Mouse (Mus musculus): ENCODE measurements around the gene Trim5. TPM values are rescaled to one million over a fixed set of nuclear protein-coding genes. Genes with fewer than 3 reads are reported as not detected.

Trim5 gene
- polyA plus RNA-seq, 1 experiment from 2014 or later = 0.30 TPM

DNA sequence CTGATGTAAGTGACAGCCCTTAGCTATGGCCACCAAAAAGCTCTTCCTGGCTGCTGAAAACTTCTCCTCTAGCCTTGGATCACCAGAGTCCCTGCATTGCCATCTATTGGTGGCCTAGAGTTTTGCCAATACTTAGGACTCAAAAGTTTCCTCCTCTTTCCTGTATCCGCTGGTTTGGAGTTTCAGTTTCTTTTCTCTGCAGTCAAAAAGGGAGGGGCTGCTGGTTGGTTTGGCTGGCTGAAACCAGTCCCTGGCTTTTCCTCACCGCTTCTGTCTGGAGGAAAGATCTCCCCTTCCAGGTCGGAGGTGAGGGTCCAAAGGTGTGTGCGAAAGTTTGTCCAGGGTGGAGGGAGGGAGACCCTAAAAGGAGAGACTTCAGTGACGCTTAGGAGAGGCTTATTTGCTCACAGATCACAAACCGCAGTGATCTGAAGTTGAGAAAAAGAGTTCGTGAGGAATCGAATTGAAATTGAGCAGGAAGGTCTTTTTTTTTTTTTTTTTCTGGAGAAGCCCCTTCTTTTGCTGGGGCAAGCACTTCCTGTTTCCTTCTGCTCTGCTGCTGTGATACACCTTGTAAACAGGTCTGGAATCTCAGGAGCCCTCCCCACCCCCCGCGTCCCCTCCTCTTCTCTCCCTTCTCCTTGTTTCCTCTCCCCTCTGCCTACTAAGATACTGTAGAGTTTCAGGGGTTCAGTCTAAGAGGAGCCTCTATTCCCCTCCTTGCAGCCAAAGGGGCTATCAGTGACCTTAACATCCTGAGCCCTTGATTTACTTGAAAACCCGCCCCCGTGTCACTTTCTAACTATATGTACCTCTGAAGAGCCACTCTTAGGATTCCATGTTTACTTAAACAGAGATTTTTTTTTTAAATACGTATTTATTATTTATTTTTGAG is 43.4 kb downstream of the Trim5 start, which contains the start of gene Trim34a:
Gene Trim34a, plus strand, starts transcription at position 171 of the 895 bp plus-strand sequence.
- ATAC-seq (replicated peaks) = peak; percentile 56
- WGBS = 11% methylated on average over 13 of the region's 13 CpGs
- Histone ChIP-seq H3K9me3 (no peaks in the 10 kb centered on the region), H3K4me1 (no peaks in the 10 kb centered on the region), H3K4me2 (peak within 1 kb of the TSS; percentile 33), H3K27ac (no peak within 1 kb of the TSS), H3K36me3 (replicated peaks) (no peaks in the 10 kb centered on the region), H3K9ac (no peak within 1 kb of the TSS; the same call in 1 of the 2 replicates), H3K4me3 (peak within 1 kb of the TSS; percentile 27), H3K27me3 (replicated peaks) (no peaks in the 10 kb centered on the region)

- H3K9ac ChIP-seq = no peak overlapping the region
- WGBS = 57% methylated on average over 1 of the region's 1 CpGs
- H3K4me3 ChIP-seq = no peak overlapping the region
- ATAC-seq (replicated peaks) = no peak
- no peak overlapping the region for H3K27ac ChIP-seq
- H3K4me2 ChIP-seq = no peak overlapping the region
- H3K27me3 ChIP-seq (replicated peaks) = no peaks in the 10 kb centered on the region
- H3K9me3 ChIP-seq = no peaks in the 10 kb centered on the region
- H3K36me3 ChIP-seq (replicated peaks) = no peaks in the 10 kb centered on the region
- no peaks in the 10 kb centered on the region for H3K4me1 ChIP-seq
Observed at GRCm38 (mm10) chr7:104243616-104244015, 44.3 kb downstream of the Trim5 start.

GRCm38 (mm10) chr7:104240857-104241256 is 47.0 kb downstream of the Trim5 start:
- Histone ChIP-seq H3K4me2 (no peak overlapping the region), H3K27me3 (replicated peaks) (no peaks in the 10 kb centered on the region), H3K4me3 (no peak overlapping the region), H3K9ac (no peak overlapping the region), H3K9me3 (no peaks in the 10 kb centered on the region), H3K36me3 (replicated peaks) (no peaks in the 10 kb centered on the region), H3K4me1 (no peaks in the 10 kb centered on the region), H3K27ac (no peak overlapping the region)
- ATAC-seq (replicated peaks) = no peak

GRCm38 (mm10) chr7:104231203-104231602 is 56.7 kb downstream of the Trim5 start:
- Histone ChIP-seq H3K4me3 (no peak overlapping the region), H3K9ac (no peak overlapping the region), H3K9me3 (no peaks in the 10 kb centered on the region), H3K36me3 (replicated peaks) (no peaks in the 10 kb centered on the region), H3K4me2 (no peak overlapping the region), H3K27ac (no peak overlapping the region), H3K4me1 (no peaks in the 10 kb centered on the region), H3K27me3 (replicated peaks) (no peaks in the 10 kb centered on the region)
- 41% methylated on average over 2 of the region's 2 CpGs for WGBS
- ATAC-seq (replicated peaks) = no peak

GRCm38 (mm10) chr7:104218701-104219569 is 69.0 kb downstream of the Trim5 start, which contains the start of gene Trim6:
Gene Trim6, plus strand, starts transcription at chr7:104218793.
- no peaks in the 10 kb centered on the region for H3K36me3 ChIP-seq (replicated peaks)
- WGBS = 3% methylated on average over 37 of the region's 37 CpGs
- peak within 1 kb of the TSS; percentile 46 for H3K4me2 ChIP-seq
- peaks cover 8% of the 10 kb centered on the region; the same call in 1 of the 2 replicates for H3K4me1 ChIP-seq
- H3K9ac ChIP-seq = no peak within 1 kb of the TSS
- no peak within 1 kb of the TSS for H3K27ac ChIP-seq
- peak within 1 kb of the TSS; percentile 14 for H3K4me3 ChIP-seq
- H3K27me3 ChIP-seq (replicated peaks) = 0 out of 2 replicates have a peak, but pooled peaks cover 3% of the 10 kb centered on the region
- ATAC-seq (replicated peaks) = peak; percentile 74
- H3K9me3 ChIP-seq = no peaks in the 10 kb centered on the region

- H3K9ac ChIP-seq = no peak overlapping the region
- H3K36me3 ChIP-seq (replicated peaks) = no peaks in the 10 kb centered on the region
- H3K4me3 ChIP-seq = no peak overlapping the region
- WGBS = 86% methylated on average over 2 of the region's 2 CpGs
- H3K4me1 ChIP-seq = peaks cover 8% of the 10 kb centered on the region; the same call in 1 of the 2 replicates
- ATAC-seq (replicated peaks) = no peak
- H3K27ac ChIP-seq = no peak overlapping the region
- H3K27me3 ChIP-seq (replicated peaks) = 0 out of 2 replicates have a peak, but pooled peaks cover 3% of the 10 kb centered on the region
- H3K9me3 ChIP-seq = no peaks in the 10 kb centered on the region
- H3K4me2 ChIP-seq = no peak overlapping the region
Observed at GRCm38 (mm10) chr7:104217881-104218280, 70.0 kb downstream of the Trim5 start.

DNA sequence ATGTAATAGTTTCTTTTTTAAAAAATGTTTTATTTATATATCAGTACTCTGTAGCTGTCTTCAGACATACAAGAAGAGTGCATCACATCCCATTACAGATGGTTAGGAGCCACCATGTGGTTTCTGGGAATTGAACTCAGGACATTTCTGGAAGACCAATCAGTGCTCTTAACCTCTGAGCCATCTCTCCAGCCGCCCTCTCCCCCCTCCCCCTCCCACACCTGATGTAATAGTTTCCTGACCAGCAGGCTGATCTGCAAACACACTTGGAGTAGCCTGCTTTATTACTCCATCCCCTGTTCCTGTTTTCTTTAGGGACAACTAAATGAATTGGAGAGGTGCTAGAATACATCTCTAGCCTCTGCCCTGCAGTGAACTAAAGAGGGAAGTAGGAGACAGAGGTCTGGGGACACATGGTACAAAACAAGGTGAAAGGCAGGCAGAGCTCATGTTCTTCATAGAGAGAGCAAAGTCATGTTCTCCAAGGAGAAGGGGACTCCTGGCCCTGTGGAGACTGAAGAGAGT is 71.8 kb downstream of the Trim5 start:
- H3K9me3 ChIP-seq = no peaks in the 10 kb centered on the region
- 0 out of 2 replicates have a peak, but pooled peaks cover 3% of the 10 kb centered on the region for H3K27me3 ChIP-seq (replicated peaks)
- no peak overlapping the region for H3K4me2 ChIP-seq
- H3K4me1 ChIP-seq = peaks cover 8% of the 10 kb centered on the region; the same call in 1 of the 2 replicates
- no peaks in the 10 kb centered on the region for H3K36me3 ChIP-seq (replicated peaks)
- no peak overlapping the region for H3K9ac ChIP-seq
- no peak overlapping the region for H3K27ac ChIP-seq
- no peak for ATAC-seq (replicated peaks)
- no peak overlapping the region for H3K4me3 ChIP-seq
- 58% methylated on average over 1 of the region's 1 CpGs for WGBS

Other genes with a start within 250 kb of the Trim5 start
- gene Olfr642, start 235.4 kb downstream of the Trim5 start, polyA plus RNA-seq (2015; fragmentation: Nextera tagmentation; extraction: Ambion mirVana) = not detected in 2 replicates
- not detected in 2 replicates for gene 4930516K23Rik, start 226.6 kb downstream of the Trim5 start, polyA plus RNA-seq (2015; fragmentation: Nextera tagmentation; extraction: Ambion mirVana)
- not detected in 2 replicates for gene Olfr644, start 216.2 kb downstream of the Trim5 start, polyA plus RNA-seq (2015; fragmentation: Nextera tagmentation; extraction: Ambion mirVana)
- gene Olfr645, start 202.6 kb downstream of the Trim5 start, polyA plus RNA-seq (2015; fragmentation: Nextera tagmentation; extraction: Ambion mirVana) = not detected in 2 replicates
- gene Olfr646, start 183.2 kb downstream of the Trim5 start, polyA plus RNA-seq (2015; fragmentation: Nextera tagmentation; extraction: Ambion mirVana) = not detected in 2 replicates
- not detected in 2 replicates for gene Ubqln5, start 158.3 kb downstream of the Trim5 start, polyA plus RNA-seq (2015; fragmentation: Nextera tagmentation; extraction: Ambion mirVana)
- not detected in 2 replicates for gene Olfr643, start 150.7 kb downstream of the Trim5 start, polyA plus RNA-seq (2015; fragmentation: Nextera tagmentation; extraction: Ambion mirVana)
- gene Ubqln3, start 144.8 kb downstream of the Trim5 start, polyA plus RNA-seq (2015; fragmentation: Nextera tagmentation; extraction: Ambion mirVana) = not detected in 2 replicates
- gene Ubqlnl, start 137.5 kb downstream of the Trim5 start, polyA plus RNA-seq (2015; fragmentation: Nextera tagmentation; extraction: Ambion mirVana) = not detected in 2 replicates
- gene Olfm5, start 123.3 kb downstream of the Trim5 start, polyA plus RNA-seq (2015; fragmentation: Nextera tagmentation; extraction: Ambion mirVana) = not detected in 2 replicates
- gene Olfr648, start 104.7 kb downstream of the Trim5 start, polyA plus RNA-seq (2015; fragmentation: Nextera tagmentation; extraction: Ambion mirVana) = 0.38 and 0.56 TPM in 2 replicates
- not detected in 2 replicates for gene Olfr649, start 92.1 kb downstream of the Trim5 start, polyA plus RNA-seq (2015; fragmentation: Nextera tagmentation; extraction: Ambion mirVana)
- gene Trim6, start 69.3 kb downstream of the Trim5 start, polyA plus RNA-seq (2015; fragmentation: Nextera tagmentation; extraction: Ambion mirVana) = 0.24 and 0.31 TPM in 2 replicates
- 0.94 and 1.2 TPM in 2 replicates for gene Trim34a, start 43.6 kb downstream of the Trim5 start, polyA plus RNA-seq (2015; fragmentation: Nextera tagmentation; extraction: Ambion mirVana)
- gene Trim12a, start 27.4 kb upstream of the Trim5 start, polyA plus RNA-seq (2015; fragmentation: Nextera tagmentation; extraction: Ambion mirVana) = 1.3 and 2.1 TPM in 2 replicates
- gene Trim34b, start 41.4 kb upstream of the Trim5 start, polyA plus RNA-seq (2015; fragmentation: Nextera tagmentation; extraction: Ambion mirVana) = not detected in 2 replicates
- gene Trim12c, start 65.3 kb upstream of the Trim5 start, polyA plus RNA-seq (2015; fragmentation: Nextera tagmentation; extraction: Ambion mirVana) = 1.5 and 2.0 TPM in 2 replicates
- gene Trim30b, start 81.8 kb upstream of the Trim5 start, polyA plus RNA-seq (2015; fragmentation: Nextera tagmentation; extraction: Ambion mirVana) = 0.05 TPM in 1 of 2 replicates, not detected in the other
- gene Trim30c, start 112.7 kb upstream of the Trim5 start, polyA plus RNA-seq (2015; fragmentation: Nextera tagmentation; extraction: Ambion mirVana) = 0.15 and 0.19 TPM in 2 replicates
- gene Trim30a, start 177.1 kb upstream of the Trim5 start, polyA plus RNA-seq (2015; fragmentation: Nextera tagmentation; extraction: Ambion mirVana) = 0.80 and 0.92 TPM in 2 replicates
- 0.45 and 0.50 TPM in 2 replicates for gene Trim30d, start 219.8 kb upstream of the Trim5 start, polyA plus RNA-seq (2015; fragmentation: Nextera tagmentation; extraction: Ambion mirVana)